Mouse (Mus musculus) retina, adult 2 months (tissue): ENCODE data around the gene Slmap.
"Not testable (repeated sequence)": the region's sequence is repeated elsewhere in the genome, so short reads cannot be mapped to it uniquely, and the experiment has no call there.

Experiments
- DNase-seq: peaks from one replicate; pipeline ENCODE4 v3.0.0-alpha.2; 2012; ENCODE audit warnings: low read depth, low spot score

Slmap gene

GRCm38 (mm10) chr14:26391866-26392265, 142.9 kb downstream of the Slmap start:
- no peak for DNase-seq

GRCm38 (mm10) chr14:26388961-26389360, 145.8 kb downstream of the Slmap start:
- not testable (repeated sequence) for DNase-seq

GRCm38 (mm10) chr14:26386999-26387398, 147.7 kb downstream of the Slmap start:
- DNase-seq: not testable (repeated sequence)

- not testable (repeated sequence) for DNase-seq
Observed at GRCm38 (mm10) chr14:26385659-26386058, 149.1 kb downstream of the Slmap start.

GRCm38 (mm10) chr14:26379071-26379470, 155.7 kb downstream of the Slmap start:
- DNase-seq: no peak

- peak; percentile 32 for DNase-seq
Observed at GRCm38 (mm10) chr14:26376652-26377051, 158.1 kb downstream of the Slmap start.
